ENCODE assay signal across 10 mouse cellular contexts in genomic region chr13:81155322-81155721, GRCm38 (mm10).
DNase-seq lines count a peak whose midpoint lies in the region; ATAC-seq and TF ChIP-seq lines count a peak whose summit lies in the region.
"Had no signal": no experiment of that assay in that cellular context is flagged by ENCODE, and none has a peak within 500 bp of the region (broad histone marks: within the 10 kb centered on the region; RNA-seq: fewer than 3 reads in every experiment).

No protein-coding gene starts in this region.

- H3K36me3 ChIP-seq in forebrain, postnatal 0 days (ENCODE audit: insufficient read depth): no peaks in the 10 kb centered on the region
- no peaks in the 10 kb centered on the region for H3K36me3 ChIP-seq in limb, embryonic 14.5 days (ENCODE audit: control insufficient read depth, insufficient read depth, low read length)
- no peaks in the 10 kb centered on the region for H3K36me3 ChIP-seq in thymus, adult 2 months (ENCODE audit: control insufficient read depth, insufficient read depth, low read length)
- H3K36me3 ChIP-seq: embryonic facial prominence, embryonic 15.5 days had no signal

- peak; percentile 72 for ATAC-seq in forebrain, postnatal 0 days
- ATAC-seq in limb, embryonic 14.5 days (ENCODE audit: low FRiP score, low read depth): peak; percentile 78

- peak; percentile 73 for TF ChIP-seq CTCF in forebrain, postnatal 0 days (IDR thresholded peaks at IDR 0.05; ENCODE audit: low read depth)
- no peak for TF ChIP-seq CTCF in thymus, adult 2 months (IDR thresholded peaks at IDR 0.05; ENCODE audit: borderline replicate concordance, control insufficient read depth, extremely low read depth, insufficient read depth, low read length, poor library complexity)

- H3K4me2 ChIP-seq in forebrain, postnatal 0 days (ENCODE audit: low read depth): no peak overlapping the region
- no peak overlapping the region for H3K4me2 ChIP-seq in limb, embryonic 14.5 days (replicated peaks; ENCODE audit: low read depth, low read length, severe bottlenecking)
- H3K4me2 ChIP-seq: embryonic facial prominence, embryonic 15.5 days had no signal

- no peak overlapping the region for H3K4me3 ChIP-seq in forebrain, postnatal 0 days (ENCODE audit: low read depth, low read length)
- H3K4me3 ChIP-seq in limb, embryonic 14.5 days (replicated peaks; ENCODE audit: low read length): no peak overlapping the region
- H3K4me3 ChIP-seq in thymus, adult 2 months (ENCODE audit: control insufficient read depth, insufficient read depth, low read length): no peak overlapping the region
- H3K4me3 ChIP-seq: embryonic facial prominence, embryonic 15.5 days had no signal

- H3K4me1 ChIP-seq in forebrain, postnatal 0 days (ENCODE audit: insufficient read depth): no peaks in the 10 kb centered on the region
- no peaks in the 10 kb centered on the region for H3K4me1 ChIP-seq in limb, embryonic 14.5 days (ENCODE audit: control insufficient read depth, insufficient read depth, low read length)
- no peaks in the 10 kb centered on the region for H3K4me1 ChIP-seq in thymus, adult 2 months (replicated peaks; ENCODE audit: control insufficient read depth, insufficient read depth, low read length)
- H3K4me1 ChIP-seq: embryonic facial prominence, embryonic 15.5 days had no signal

- H3K9me3 ChIP-seq in forebrain, postnatal 0 days (ENCODE audit: low read length): no peaks in the 10 kb centered on the region
- no peaks in the 10 kb centered on the region for H3K9me3 ChIP-seq in limb, embryonic 14.5 days (ENCODE audit: control insufficient read depth, low read length)
- H3K9me3 ChIP-seq: embryonic facial prominence, embryonic 15.5 days had no signal

- DNase-seq in right cerebral cortex, adult 18-20 months: peak; percentile 47
- no peak for DNase-seq in right cerebral cortex, postnatal 36 days (ENCODE audit: low spot score in 2 of 2)
- DNase-seq in cerebellum, adult 11-12 months: peak; percentile 18
- DNase-seq in forebrain, postnatal 0 days: peak; percentile 57
- DNase-seq in kidney, adult 18-20 months: peak; percentile 48
- DNase-seq in limb, embryonic 14.5 days (ENCODE audit: low spot score): peak; percentile 33
- peak; percentile 31 for DNase-seq in right cerebral cortex, postnatal 14 days
- DNase-seq in thymus, adult 2 months: no peak

- no peak for TF ChIP-seq POLR2A in limb, embryonic 14.5 days (IDR thresholded peaks at IDR 0.05; ENCODE audit: borderline replicate concordance, extremely low read depth, insufficient read depth, insufficient read length)
- TF ChIP-seq POLR2A in thymus, adult 2 months (IDR thresholded peaks at IDR 0.05; ENCODE audit: control insufficient read depth, extremely low read depth, insufficient read depth, low read length, poor library complexity): no peak

- H3K27ac ChIP-seq in forebrain, postnatal 0 days (ENCODE audit: low read depth, low read length): no peak overlapping the region
- no peak overlapping the region for H3K27ac ChIP-seq in limb, embryonic 14.5 days (replicated peaks; ENCODE audit: low read depth, low read length)
- H3K27ac ChIP-seq in thymus, adult 2 months (ENCODE audit: control insufficient read depth, insufficient read depth, low read length): no peak overlapping the region
- H3K27ac ChIP-seq: embryonic facial prominence, embryonic 15.5 days; macrophage had no signal

- H3K27me3 ChIP-seq in forebrain, postnatal 0 days (ENCODE audit: insufficient read depth, low read length): no peaks in the 10 kb centered on the region
- no peaks in the 10 kb centered on the region for H3K27me3 ChIP-seq in limb, embryonic 14.5 days (ENCODE audit: control insufficient read depth, insufficient read depth, low read length)
- H3K27me3 ChIP-seq in thymus, adult 2 months (ENCODE audit: control insufficient read depth, insufficient read depth, low read length): no peaks in the 10 kb centered on the region
- H3K27me3 ChIP-seq: embryonic facial prominence, embryonic 15.5 days had no signal

- no peak overlapping the region for H3K9ac ChIP-seq in forebrain, postnatal 0 days
- no peak overlapping the region for H3K9ac ChIP-seq in limb, embryonic 14.5 days (ENCODE audit: low read depth, low read length, severe bottlenecking)
- H3K9ac ChIP-seq: embryonic facial prominence, embryonic 15.5 days had no signal

Comparison
In these comparisons a context has a peak if more than half of its experiments do, and no peak if none do; other contexts are left out.
1. DNase-seq: peak in right cerebral cortex, adult 18-20 months (single experiment), cerebellum, adult 11-12 months (single experiment), forebrain, postnatal 0 days (single experiment), kidney, adult 18-20 months (single experiment), limb, embryonic 14.5 days (single experiment) and right cerebral cortex, postnatal 14 days (single experiment); none in right cerebral cortex, postnatal 36 days (0 of 2) and thymus, adult 2 months (single experiment).